Mouse (Mus musculus) small intestine, adult 2 months (tissue): ENCODE measurements around the gene Tbc1d9. TPM values are rescaled to one million over a fixed set of nuclear protein-coding genes. Genes with fewer than 3 reads are reported as not detected.

Experiments used
- H3K27ac ChIP-seq: fragments of 200-500 bp; 2 replicates; pipeline ENCODE4 v1.5.1; 2012; ENCODE audit warnings: low read depth, low read length, control low read depth, inconsistent platforms; ENCODE audit not compliant: insufficient read depth
- H3K27me3 ChIP-seq: fragments of 200-500 bp; 2 replicates; pipeline ENCODE4 v1.6.1; 2012; ENCODE audit warnings: mild to moderate bottlenecking, moderate library complexity, low read length, inconsistent platforms; ENCODE audit not compliant: control insufficient read depth, insufficient read depth
- H3K36me3 ChIP-seq: fragments of 200-500 bp; 2 replicates; pipeline ENCODE4 v1.6.1; 2012; ENCODE audit warnings: mild to moderate bottlenecking, low read length, control low read depth, inconsistent platforms; ENCODE audit not compliant: control insufficient read depth, insufficient read depth
- H3K4me1 ChIP-seq: fragments of 200-500 bp; 2 replicates; pipeline ENCODE4 v1.6.1; 2012; ENCODE audit warnings: low read length, inconsistent platforms, mixed read lengths; ENCODE audit not compliant: control insufficient read depth, insufficient read depth, insufficient read length
- H3K4me3 ChIP-seq: fragments of 200-500 bp; 2 replicates; pipeline ENCODE4 v1.5.1; 2012; ENCODE audit warnings: low read depth, mild to moderate bottlenecking, control low read depth, inconsistent platforms, low read length, moderate library complexity
- CTCF ChIP-seq: fragments of 200-500 bp; IDR thresholded peaks from 2 replicates; pipeline ENCODE4 v1.5.1; 2012; ENCODE audit warnings: low read depth, mild to moderate bottlenecking, control low read depth, inconsistent platforms, low read length, moderate library complexity, mixed read lengths; ENCODE audit not compliant: insufficient replicate concordance, insufficient read length; ENCODE audit errors: extremely low read depth
- POLR2A ChIP-seq: fragments of 200-500 bp; IDR thresholded peaks from 2 replicates; pipeline ENCODE4 v1.6.1; 2012; ENCODE audit warnings: low read depth, mild to moderate bottlenecking, control low read depth, inconsistent platforms, low read length, moderate library complexity
- WGBS: fragments of 180-500 bp; shearing (Covaris S2); methylation state at CpG from one replicate; pipeline ENCODE4 v1.1.7; 2018; 5-methylcytosine and 5-hydroxymethylcytosine counted together
- polyA plus RNA-seq: library from polyadenylated mRNA; depleted of rRNA; stranded (reverse); fragments of >200 nt; gene quantifications from 2 replicates; pipeline ENCODE4 v1.2.3, GENCODE M21; 2012

Gene Tbc1d9
- polyA plus RNA-seq, 1 experiment, result 8.9 TPM

DNA sequence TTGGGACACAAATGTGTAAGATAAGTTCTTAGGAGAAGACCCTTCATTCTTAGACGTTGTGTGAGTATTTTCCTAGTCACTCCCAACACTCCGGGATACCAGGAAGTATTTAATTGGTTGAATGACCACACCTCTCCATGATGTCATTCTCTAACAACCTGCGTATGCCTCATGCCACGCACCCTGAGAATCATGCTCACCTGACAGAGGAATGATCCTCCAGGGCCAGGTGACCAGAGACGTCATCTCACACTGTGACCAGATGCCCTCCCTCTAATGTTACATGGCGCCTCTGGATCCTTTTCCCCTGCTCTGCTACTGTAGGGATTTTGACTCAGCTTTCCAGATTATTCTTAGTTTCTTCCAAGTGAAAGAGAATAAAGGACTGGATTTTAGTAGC, 16.0 kb upstream of the Tbc1d9 start:
- TF ChIP-seq CTCF, result no peak
- TF ChIP-seq POLR2A, result no peak
- no peak overlapping the region for H3K27ac ChIP-seq
- no peaks in the 10 kb centered on the region for H3K27me3 ChIP-seq
- no peak overlapping the region for H3K4me3 ChIP-seq
- 42% methylated on average over 6 of the region's 6 CpGs for WGBS
- no peaks in the 10 kb centered on the region for H3K4me1 ChIP-seq
- H3K36me3 ChIP-seq, result no peaks in the 10 kb centered on the region

DNA sequence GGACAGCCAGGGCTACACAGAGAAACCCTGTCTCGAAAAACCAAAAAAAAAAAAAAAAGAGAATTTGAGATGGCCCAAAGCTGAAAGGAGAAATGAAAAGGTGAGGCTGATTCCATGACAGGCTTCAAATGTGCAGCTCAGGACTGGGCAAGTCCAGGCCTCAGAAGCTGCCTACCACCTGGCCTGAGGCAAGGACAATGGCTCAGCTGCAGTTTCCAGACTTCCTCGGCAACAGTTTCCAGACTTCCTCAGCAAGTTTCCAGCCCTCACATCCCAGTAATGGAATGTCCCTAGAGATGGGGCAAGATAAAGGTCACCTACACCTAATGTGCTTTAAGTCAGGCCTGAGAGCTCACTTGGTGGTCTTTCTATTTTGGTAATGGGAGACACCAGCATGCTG, 13.1 kb upstream of the Tbc1d9 start:
- no peaks in the 10 kb centered on the region for H3K36me3 ChIP-seq
- TF ChIP-seq CTCF, result no peak
- WGBS, result 72% methylated on average over 2 of the region's 2 CpGs
- no peaks in the 10 kb centered on the region for H3K4me1 ChIP-seq
- no peak overlapping the region for H3K4me3 ChIP-seq
- H3K27ac ChIP-seq, result no peak overlapping the region
- H3K27me3 ChIP-seq, result no peaks in the 10 kb centered on the region

DNA sequence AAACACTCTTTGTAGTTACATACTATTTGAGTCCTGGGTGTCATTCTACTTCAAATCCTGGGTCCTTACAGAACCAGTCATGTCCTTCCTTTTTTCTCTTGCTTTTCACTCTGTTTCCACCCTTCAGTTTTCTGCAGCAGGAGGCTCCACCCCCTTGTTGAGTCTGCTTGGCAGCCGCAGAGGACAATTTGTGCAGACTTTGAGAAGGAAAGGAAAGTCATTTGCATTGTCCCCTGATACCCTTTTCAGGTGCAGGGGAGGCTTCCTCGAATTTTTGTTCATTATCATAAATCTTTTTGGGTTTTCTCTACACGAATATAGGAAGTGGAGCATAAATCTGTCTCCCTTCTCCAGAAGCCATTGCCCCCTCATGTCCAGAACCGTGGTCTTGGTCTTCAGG, 12.7 kb upstream of the Tbc1d9 start:
- 51% methylated on average over 4 of the region's 4 CpGs for WGBS
- TF ChIP-seq CTCF (no peak), POLR2A (no peak)
- no peak overlapping the region for H3K4me3 ChIP-seq
- no peaks in the 10 kb centered on the region for H3K27me3 ChIP-seq
- H3K27ac ChIP-seq, result no peak overlapping the region
- H3K36me3 ChIP-seq, result no peaks in the 10 kb centered on the region
- no peaks in the 10 kb centered on the region for H3K4me1 ChIP-seq

DNA sequence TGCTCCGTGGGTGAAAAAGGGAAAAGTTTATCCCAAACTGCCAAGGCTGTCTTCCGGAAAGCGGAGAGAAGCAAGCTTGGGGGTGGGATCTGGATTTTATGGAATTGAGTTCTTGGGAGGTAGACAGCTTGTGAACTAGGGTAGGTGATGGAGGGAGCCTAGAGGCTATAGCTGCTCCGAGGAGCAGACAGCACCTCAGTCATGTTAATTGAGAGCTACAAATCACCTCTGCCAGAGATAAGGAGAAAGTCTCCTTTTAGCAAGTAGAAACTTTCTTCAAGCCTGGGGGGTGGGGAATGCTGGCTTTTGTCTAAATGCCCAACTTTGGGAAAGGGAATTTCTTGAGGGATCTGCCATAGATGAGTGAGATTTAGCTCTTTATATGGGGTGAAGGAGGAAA, 10.0 kb upstream of the Tbc1d9 start:
- Histone ChIP-seq H3K4me1 (no peaks in the 10 kb centered on the region), H3K4me3 (no peak overlapping the region), H3K36me3 (no peaks in the 10 kb centered on the region), H3K27ac (no peak overlapping the region), H3K27me3 (no peaks in the 10 kb centered on the region)
- WGBS, result 56% methylated on average over 4 of the region's 4 CpGs
- TF ChIP-seq CTCF (no peak), POLR2A (no peak)

DNA sequence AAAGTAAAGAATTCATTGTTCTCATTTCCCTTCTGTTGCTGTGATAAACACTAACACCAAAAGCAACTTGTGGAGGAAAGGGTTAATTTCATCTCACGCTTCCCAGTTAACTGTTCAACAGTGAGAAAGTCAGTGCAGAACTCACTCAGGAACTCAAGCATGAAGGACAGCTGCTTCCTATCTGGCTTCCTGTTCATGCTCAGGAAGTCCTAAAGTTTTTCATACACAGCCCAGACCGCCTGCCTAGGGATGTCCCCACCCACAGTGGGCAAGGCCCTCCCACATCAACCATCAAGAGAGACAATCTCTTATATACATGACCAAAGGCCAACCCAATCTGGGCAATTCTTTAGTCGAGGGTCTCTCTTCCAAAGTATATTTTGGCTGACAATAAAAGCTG, 6.2 kb upstream of the Tbc1d9 start:
- H3K27me3 ChIP-seq, result no peaks in the 10 kb centered on the region
- WGBS, result 69% methylated on average over 3 of the region's 3 CpGs
- no peak overlapping the region for H3K27ac ChIP-seq
- H3K4me3 ChIP-seq, result no peak overlapping the region
- TF ChIP-seq CTCF (no peak), POLR2A (no peak)
- no peaks in the 10 kb centered on the region for H3K36me3 ChIP-seq
- no peaks in the 10 kb centered on the region for H3K4me1 ChIP-seq

DNA sequence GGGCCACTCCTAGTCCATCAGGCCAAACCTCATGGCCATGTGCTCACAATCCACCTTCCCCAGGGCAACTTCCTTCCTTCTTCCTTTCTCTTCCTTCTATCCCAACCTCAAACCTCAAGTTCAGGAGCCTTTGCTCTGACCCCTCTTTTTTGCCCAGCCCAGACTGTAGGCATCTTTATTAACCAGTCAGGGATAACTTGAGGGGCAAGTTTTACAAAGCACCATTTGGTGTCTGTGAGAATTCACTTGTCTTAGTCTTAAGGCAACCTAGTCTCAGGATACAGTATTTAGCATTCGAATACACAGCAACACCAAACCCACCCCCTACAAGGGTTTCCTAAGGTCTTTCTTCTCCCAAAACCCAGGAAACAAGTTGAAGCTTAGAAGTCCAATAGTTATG, 5.5 kb upstream of the Tbc1d9 start:
- no peaks in the 10 kb centered on the region for H3K36me3 ChIP-seq
- TF ChIP-seq POLR2A (no peak), CTCF (no peak)
- whole genome bisulfite sequencing, result 92% methylated on average over 1 of the region's 1 CpGs

DNA sequence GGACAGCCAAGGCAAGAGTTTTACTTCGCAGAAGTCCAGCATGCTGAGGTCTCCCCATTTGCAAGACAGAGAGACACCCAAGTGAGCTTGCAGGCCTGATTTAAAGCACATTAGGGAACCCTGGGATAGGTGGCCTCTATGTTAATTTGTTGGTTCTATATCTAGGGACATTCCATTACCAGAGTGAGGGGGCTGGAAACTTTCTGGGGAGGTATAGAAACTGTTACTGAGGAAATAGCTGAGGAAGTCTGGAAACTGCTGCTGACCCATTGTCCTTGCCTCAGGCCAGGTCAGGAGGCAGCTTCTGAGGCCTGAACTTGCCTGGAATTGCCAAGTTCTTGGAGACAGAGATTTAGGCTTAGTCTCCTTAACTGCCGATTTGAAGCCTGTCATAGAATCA, 4.5 kb upstream of the Tbc1d9 start:
- Histone ChIP-seq H3K27me3 (no peaks in the 10 kb centered on the region), H3K36me3 (no peaks in the 10 kb centered on the region), H3K27ac (no peak overlapping the region), H3K4me1 (no peaks in the 10 kb centered on the region), H3K4me3 (no peak overlapping the region)
- TF ChIP-seq POLR2A (no peak), CTCF (no peak)
- WGBS, result 86% methylated on average over 2 of the region's 2 CpGs

More for the DNA sequence above, 5.5 kb upstream of the Tbc1d9 start:
- Histone ChIP-seq H3K4me1 (no peaks in the 10 kb centered on the region), H3K27me3 (no peaks in the 10 kb centered on the region), H3K4me3 (no peak overlapping the region), H3K27ac (no peak overlapping the region)
